Mouse (Mus musculus) cerebellum, postnatal 36 days (tissue): ENCODE results near the gene Rgl2.

ENCODE experiments used
- DNase-seq, 2 experiments: peaks; one replicate each; pipeline ENCODE4 v3.0.0; 2021 to 2022; ENCODE audit warnings: mixed read lengths in 2 of 2

Rgl2 gene

GRCm38 (mm10) chr17:33925406-33926116, 3.8 kb upstream of the Rgl2 start:
- no peak for DNase-seq

GRCm38 (mm10) chr17:33926207-33926932, 3.0 kb upstream of the Rgl2 start:
- no peak for DNase-seq

DNA sequence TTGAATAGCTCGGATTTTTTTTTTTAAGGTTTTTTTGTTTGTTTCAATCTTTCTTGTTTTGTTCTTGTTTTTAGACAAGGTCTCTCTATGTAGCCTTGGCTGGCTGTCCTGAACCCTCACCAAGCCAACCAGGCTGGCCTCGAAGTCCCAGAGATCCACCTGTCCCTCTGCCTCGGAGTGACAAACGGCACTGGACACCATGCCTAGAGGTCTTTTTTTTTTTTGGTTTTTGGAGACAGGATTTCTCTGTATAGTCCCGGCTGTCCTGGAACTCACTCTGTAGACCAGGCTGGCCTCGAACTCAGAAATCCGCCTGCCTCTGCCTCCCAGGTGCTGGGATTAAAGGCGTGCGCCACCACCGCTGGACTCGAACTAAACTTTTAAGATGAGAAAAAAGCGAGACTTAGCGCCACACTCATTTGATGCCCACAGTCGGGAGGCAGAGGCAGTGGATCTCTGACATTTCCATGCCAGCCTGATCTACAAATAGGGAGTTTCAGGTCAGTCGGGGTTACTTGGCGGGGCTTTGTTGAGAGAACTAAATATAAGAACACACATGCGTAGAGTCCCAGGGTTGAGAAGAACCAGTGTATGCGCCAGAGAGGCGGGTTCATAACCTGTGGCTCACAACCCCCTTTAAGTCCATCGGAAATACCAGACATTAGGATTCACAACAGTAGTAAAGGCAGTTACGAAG, 944 bp upstream of the Rgl2 start:
- DNase-seq = no peak

GRCm38 (mm10) chr17:33930280-33931158, 1.2 kb downstream of the Rgl2 start:
- DNase-seq = peak; percentile 48 to 61

GRCm38 (mm10) chr17:33931159-33931866, 2.0 kb downstream of the Rgl2 start:
- no peak for DNase-seq

- no peak for DNase-seq
Measured at GRCm38 (mm10) chr17:33931947-33932346, 2.6 kb downstream of the Rgl2 start.

GRCm38 (mm10) chr17:33932448-33932847, 3.1 kb downstream of the Rgl2 start:
- DNase-seq = no peak

DNA sequence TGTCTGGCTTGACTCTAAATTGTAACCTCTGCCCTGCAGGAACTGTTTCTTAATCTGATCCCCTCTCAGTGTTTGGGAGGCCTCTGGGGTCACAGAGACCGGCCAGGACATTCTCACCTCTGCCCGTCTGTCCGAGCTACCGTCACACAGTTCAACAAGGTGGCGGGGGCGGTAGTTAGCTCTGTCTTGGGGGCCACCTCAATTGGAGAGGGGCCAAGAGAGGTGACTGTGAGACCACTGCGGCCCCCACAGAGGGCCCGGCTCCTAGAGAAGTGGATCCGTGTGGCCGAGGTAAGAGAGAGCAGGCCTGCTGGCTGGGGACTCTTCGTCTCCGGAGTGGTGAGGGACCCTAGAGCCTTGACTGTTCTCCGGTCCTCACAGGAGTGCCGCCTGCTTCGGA, 3.6 kb downstream of the Rgl2 start:
- DNase-seq = no peak

DNA sequence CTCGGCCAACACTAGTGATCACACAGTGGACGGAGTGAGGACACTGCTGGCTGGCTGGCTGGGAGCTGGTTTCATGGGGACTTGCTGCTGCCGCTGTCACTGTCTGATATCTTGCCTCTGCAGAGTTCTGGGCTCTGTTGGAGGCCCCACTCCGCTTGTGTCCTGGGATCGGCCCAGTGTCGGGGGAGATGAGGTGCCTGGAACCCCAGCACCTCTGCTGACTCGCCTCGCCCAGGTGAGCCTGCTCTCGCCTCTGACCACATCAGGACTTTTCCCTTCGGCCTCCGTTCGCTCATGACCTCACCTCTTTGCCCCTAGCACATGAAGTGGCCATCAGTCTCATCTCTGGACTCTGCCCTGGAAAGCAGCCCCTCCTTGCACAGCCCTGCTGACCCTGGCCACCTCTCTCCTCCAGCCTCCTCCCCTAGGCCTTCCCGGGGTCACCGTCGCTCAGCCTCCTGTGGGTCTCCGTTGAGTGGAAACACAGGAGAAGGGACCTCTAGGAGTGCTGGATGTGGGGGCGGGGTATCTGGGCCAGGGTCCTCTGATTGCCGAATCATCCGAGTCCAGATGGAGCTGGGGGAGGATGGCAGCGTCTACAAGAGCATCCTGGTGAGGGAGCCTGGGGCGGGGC, 6.2 kb downstream of the Rgl2 start:
- DNase-seq = no peak

DNA sequence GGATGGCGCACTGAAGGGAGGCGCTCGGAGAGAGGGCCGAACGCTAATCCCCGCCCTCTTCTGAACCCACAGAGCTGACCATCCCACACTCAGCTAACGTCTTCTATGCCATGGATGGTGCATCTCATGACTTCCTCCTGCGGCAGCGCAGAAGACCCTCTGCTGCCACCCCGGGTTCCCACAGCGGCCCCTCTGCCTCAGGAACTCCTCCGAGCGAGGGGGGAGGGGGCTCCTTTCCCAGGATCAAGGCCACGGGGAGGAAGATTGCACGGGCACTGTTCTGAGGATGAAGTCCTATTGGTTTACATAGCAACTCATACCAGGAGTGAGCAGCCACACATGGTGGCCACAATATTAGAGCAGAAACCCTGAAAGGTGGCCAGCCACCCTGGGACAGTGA, 7.7 kb downstream of the Rgl2 start:
- no peak for DNase-seq

GRCm38 (mm10) chr17:33938783-33939182, 9.4 kb downstream of the Rgl2 start:
- no peak for DNase-seq

DNA sequence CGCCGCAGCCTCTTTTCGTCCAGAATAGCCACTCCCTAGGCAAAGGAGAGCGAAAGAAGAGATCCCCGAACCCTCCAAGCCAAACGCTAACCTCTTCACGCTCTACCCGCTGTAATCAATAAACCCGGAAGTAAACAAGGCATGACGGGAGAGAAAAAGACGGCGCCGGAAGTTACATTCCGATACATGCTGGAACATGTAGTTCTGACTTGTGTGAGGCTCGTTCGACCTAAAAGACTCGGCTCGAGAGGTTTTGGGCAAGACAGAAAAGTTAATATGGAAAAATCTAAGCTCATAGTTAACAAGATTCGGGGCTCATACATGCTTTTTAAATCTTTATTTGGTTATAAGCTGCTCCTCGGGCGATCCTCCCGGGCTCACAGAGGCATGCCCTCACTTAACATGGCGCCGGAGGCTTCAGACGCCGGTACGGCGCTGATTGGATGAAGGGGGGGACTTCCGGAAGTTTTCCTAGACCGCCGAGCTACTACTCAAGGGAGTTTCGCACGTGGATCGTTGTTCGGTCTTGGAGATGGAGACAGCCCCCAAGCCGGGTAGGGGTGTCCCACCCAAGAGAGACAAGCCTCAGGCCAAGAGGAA, 11.0 kb downstream of the Rgl2 start, which contains the start of the genes Pfdn6 and Wdr46:
Gene Pfdn6 (minus strand): TSS at position 138 of the 600 bp plus-strand sequence.
Gene Wdr46 (plus strand): TSS at position 455 of the 600 bp plus-strand sequence.
- DNase-seq = peak; percentile 86

DNA sequence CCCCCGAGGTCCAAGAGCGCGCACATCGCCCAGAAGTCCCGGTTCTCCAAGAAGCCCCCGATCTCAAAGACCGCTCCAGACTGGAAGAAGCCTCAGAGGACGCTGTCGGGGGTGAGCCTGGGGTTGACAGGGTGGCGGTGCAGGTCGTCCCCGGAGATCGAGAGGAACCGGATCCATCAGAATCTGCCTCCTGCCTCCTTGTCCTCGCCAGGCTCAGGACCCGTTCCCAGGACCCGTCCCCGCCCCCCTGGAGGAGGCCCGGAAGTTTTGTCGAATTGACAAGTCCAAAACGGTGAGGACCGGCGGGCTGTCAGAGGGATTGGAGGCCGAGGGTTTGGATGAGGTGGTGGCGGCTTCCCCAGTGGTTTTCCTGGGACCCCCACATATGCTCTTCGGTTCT, 11.6 kb downstream of the Rgl2 start:
- no peak for DNase-seq

DNA sequence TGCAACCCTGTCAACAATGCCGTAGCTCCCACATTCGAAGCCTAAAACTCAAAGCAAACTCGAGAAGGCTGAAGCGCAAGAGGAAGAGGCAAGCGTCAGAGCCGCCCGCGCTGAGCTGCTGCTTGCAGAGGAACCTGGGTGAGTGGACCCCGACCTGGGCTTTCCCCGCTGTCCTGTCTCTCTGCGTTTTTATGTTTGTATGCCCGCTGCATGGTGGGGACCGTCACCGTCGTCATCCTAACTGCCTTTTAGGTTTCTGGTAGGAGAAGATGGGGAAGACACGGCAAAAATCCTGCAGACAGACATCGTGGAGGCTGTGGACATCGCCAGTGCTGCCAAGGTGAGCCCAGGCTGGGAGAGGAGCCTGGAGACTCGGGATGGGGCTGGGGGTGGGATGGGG, 12.0 kb downstream of the Rgl2 start:
- no peak for DNase-seq

DNA sequence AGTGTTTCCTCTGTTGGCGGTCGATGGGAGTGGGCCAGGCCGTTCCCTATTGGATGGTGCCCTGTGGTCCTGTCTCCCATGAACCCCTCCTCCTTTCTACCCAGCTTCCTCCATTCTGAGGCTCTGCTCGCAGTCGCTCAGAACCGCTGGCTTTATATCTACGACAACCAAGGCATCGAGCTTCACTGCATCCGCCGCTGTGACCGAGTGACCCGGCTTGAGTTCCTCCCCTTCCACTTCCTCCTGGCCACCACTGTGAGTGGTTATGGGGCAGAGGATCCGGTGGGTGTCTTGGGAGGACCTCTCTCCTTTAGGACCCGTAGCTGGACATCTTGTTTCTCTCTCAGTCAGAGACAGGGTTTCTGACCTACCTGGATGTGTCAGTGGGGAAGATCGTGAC, 14.1 kb downstream of the Rgl2 start:
- DNase-seq = no peak

- DNase-seq = no peak
Measured at GRCm38 (mm10) chr17:33947430-33948089, 18.2 kb downstream of the Rgl2 start.

GRCm38 (mm10) chr17:33948090-33948904, 19.0 kb downstream of the Rgl2 start:
- DNase-seq = no peak

GRCm38 (mm10) chr17:33948905-33949537, 19.7 kb downstream of the Rgl2 start:
- DNase-seq = no peak

GRCm38 (mm10) chr17:33950131-33950625, 20.8 kb downstream of the Rgl2 start:
- DNase-seq = no peak
